Mouse (Mus musculus): ENCODE measurements around the gene Eif4h.

Gene Eif4h

GRCm38 (mm10) chr5:134607121-134607520 lies 32.2 kb downstream of the Eif4h start:
- DNase-seq (ENCODE audit: low spot score in 2 of 2): no peak

- DNase-seq (ENCODE audit: low spot score in 2 of 2): no peak
These were observed 33.0 kb downstream of the Eif4h start for GRCm38 (mm10) chr5:134606314-134606713.

GRCm38 (mm10) chr5:134604376-134604775 lies 34.9 kb downstream of the Eif4h start:
- DNase-seq (ENCODE audit: low spot score in 2 of 2): no peak

GRCm38 (mm10) chr5:134597711-134598110 lies 41.6 kb downstream of the Eif4h start:
- no peak for DNase-seq (ENCODE audit: low spot score in 2 of 2)

GRCm38 (mm10) chr5:134593093-134593492 lies 46.2 kb downstream of the Eif4h start:
- no peak for DNase-seq (ENCODE audit: low spot score in 2 of 2)

GRCm38 (mm10) chr5:134592026-134592581 lies 47.2 kb downstream of the Eif4h start:
- DNase-seq (ENCODE audit: low spot score in 2 of 2): no peak

GRCm38 (mm10) chr5:134589900-134590299 lies 49.4 kb downstream of the Eif4h start:
- DNase-seq (ENCODE audit: low spot score in 2 of 2): no peak

- DNase-seq (ENCODE audit: low spot score in 2 of 2): no peak
These were observed 54.5 kb downstream of the Eif4h start for GRCm38 (mm10) chr5:134584798-134585197.

- DNase-seq (ENCODE audit: low spot score in 2 of 2): no peak
These were observed 55.4 kb downstream of the Eif4h start for GRCm38 (mm10) chr5:134583884-134584213.

- DNase-seq (ENCODE audit: low spot score in 2 of 2): no peak
These were observed 56.0 kb downstream of the Eif4h start for GRCm38 (mm10) chr5:134583006-134583883.

GRCm38 (mm10) chr5:134582221-134582907 lies 56.9 kb downstream of the Eif4h start:
- DNase-seq (ENCODE audit: low spot score in 2 of 2): peak; percentile 98 to 99

- DNase-seq (ENCODE audit: low spot score in 2 of 2): no peak
These were observed 58.1 kb downstream of the Eif4h start, which contains the start of gene Rfc2 for GRCm38 (mm10) chr5:134581146-134581545. TSS of gene Rfc2 (plus strand) at chr5:134581366.

GRCm38 (mm10) chr5:134579135-134579534 lies 60.2 kb downstream of the Eif4h start:
- DNase-seq (ENCODE audit: low spot score in 2 of 2): no peak

GRCm38 (mm10) chr5:134577534-134577933 lies 61.8 kb downstream of the Eif4h start:
- DNase-seq (ENCODE audit: low spot score in 2 of 2): no peak

- DNase-seq (ENCODE audit: low spot score in 2 of 2): no peak
These were observed 62.6 kb downstream of the Eif4h start for GRCm38 (mm10) chr5:134576517-134577220.

- no peak for DNase-seq (ENCODE audit: low spot score in 2 of 2)
These were observed 63.5 kb downstream of the Eif4h start for GRCm38 (mm10) chr5:134575833-134576232.

- no peak for DNase-seq (ENCODE audit: low spot score in 2 of 2)
These were observed 66.6 kb downstream of the Eif4h start for GRCm38 (mm10) chr5:134572508-134573214.

- peak in 1 of 2 experiments; percentile 48 for DNase-seq (ENCODE audit: low spot score in 2 of 2)
These were observed 67.4 kb downstream of the Eif4h start for GRCm38 (mm10) chr5:134571730-134572507.
